Mouse (Mus musculus) intestine, embryonic 15.5 days (tissue): ENCODE data around the gene Clp1. TPM values are rescaled to one million over a fixed set of nuclear protein-coding genes. Genes with fewer than 3 reads are reported as not detected.

Source experiments
- ATAC-seq: fragments of 200-750 bp; cut with Nextera tagmentation; 2 replicates; pipeline ENCODE4 v1.8.0; 2017; ENCODE audit warnings: moderate TSS enrichment, moderate library complexity
- H3K27ac ChIP-seq: fragments of 300-500 bp; sonication (generic); 2 replicates; pipeline ENCODE4 v1.5.1; 2015; ENCODE audit warnings: mild to moderate bottlenecking, inconsistent platforms
- H3K27me3 ChIP-seq: fragments of 300-500 bp; sonication (generic); replicated peaks from 2 replicates; pipeline ENCODE4 v1.6.1; 2015; ENCODE audit warnings: inconsistent platforms
- H3K36me3 ChIP-seq: fragments of 300-500 bp; sonication (generic); 2 replicates; pipeline ENCODE4 v1.6.1; 2015; ENCODE audit warnings: inconsistent platforms
- H3K4me1 ChIP-seq: fragments of 300-500 bp; sonication (generic); replicated peaks from 2 replicates; pipeline ENCODE4 v1.6.1; 2015; ENCODE audit warnings: inconsistent platforms
- H3K4me2 ChIP-seq: fragments of 300-500 bp; sonication (generic); replicated peaks from 2 replicates; pipeline ENCODE4 v1.6.1; 2015; ENCODE audit warnings: mild to moderate bottlenecking, inconsistent platforms
- H3K4me3 ChIP-seq: fragments of 300-500 bp; sonication (generic); replicated peaks from 2 replicates; pipeline ENCODE4 v1.5.1; 2015; ENCODE audit warnings: inconsistent platforms
- H3K9ac ChIP-seq: fragments of 300-500 bp; sonication (generic); 2 replicates; pipeline ENCODE4 v1.6.1; 2015; ENCODE audit warnings: inconsistent platforms
- H3K9me3 ChIP-seq: fragments of 300-500 bp; sonication (generic); 2 replicates; pipeline ENCODE4 v1.6.1; 2016; ENCODE audit warnings: inconsistent platforms
- WGBS: fragments of 180-500 bp; shearing (Covaris S2); methylation state at CpG from one replicate; pipeline ENCODE4 v1.1.7; 2015; 5-methylcytosine and 5-hydroxymethylcytosine counted together
- polyA plus RNA-seq: library from polyadenylated mRNA; unstranded; fragments of >200 nt; fragmentation: Nextera tagmentation; extraction: Ambion mirVana; gene quantifications from 2 replicates; pipeline ENCODE4 v1.2.1, GENCODE M21; 2015

Clp1 gene
- polyA plus RNA-seq, 1 experiment from 2014 or later = 26.7 TPM

GRCm38 (mm10) chr2:84721182-84721581 is 6.0 kb downstream of the Clp1 start:
- H3K36me3 ChIP-seq = peaks cover 3% of the 10 kb centered on the region; the same call in 1 of the 2 replicates
- no peak overlapping the region for H3K27ac ChIP-seq
- no peak overlapping the region for H3K4me2 ChIP-seq
- H3K4me3 ChIP-seq = no peak overlapping the region
- ATAC-seq = no peak
- peaks cover 7% of the 10 kb centered on the region for H3K4me1 ChIP-seq
- H3K9me3 ChIP-seq = no peaks in the 10 kb centered on the region
- no peak overlapping the region for H3K9ac ChIP-seq
- WGBS = 79% methylated on average over 3 of the region's 3 CpGs
- no peaks in the 10 kb centered on the region for H3K27me3 ChIP-seq

DNA sequence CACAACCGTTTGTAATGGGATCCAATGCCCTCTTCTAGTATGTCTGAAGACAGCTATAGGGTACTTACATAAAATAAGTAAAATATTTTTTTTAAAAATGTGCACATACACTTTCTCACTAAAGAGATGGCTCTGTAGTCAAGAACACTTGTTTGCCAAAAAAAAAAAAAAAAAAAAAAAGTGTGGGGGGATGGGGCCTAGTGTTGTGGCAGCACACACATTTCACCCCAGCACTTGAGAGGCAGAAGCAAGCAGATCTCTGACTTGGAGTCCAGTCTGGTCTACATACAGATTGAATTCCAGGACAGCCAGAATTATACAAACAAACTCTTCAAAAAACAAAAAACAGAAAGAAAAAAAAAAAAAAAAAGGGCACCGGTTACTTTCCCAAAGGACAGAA is 6.4 kb downstream of the Clp1 start:
- Histone ChIP-seq H3K9ac (no peak overlapping the region), H3K27me3 (no peaks in the 10 kb centered on the region), H3K4me2 (no peak overlapping the region), H3K36me3 (peaks cover 3% of the 10 kb centered on the region; the same call in 1 of the 2 replicates), H3K4me1 (0 out of 2 replicates have a peak, but pooled peaks cover 4% of the 10 kb centered on the region), H3K4me3 (no peak overlapping the region), H3K9me3 (no peaks in the 10 kb centered on the region), H3K27ac (no peak overlapping the region)
- no peak for ATAC-seq
- 93% methylated on average over 2 of the region's 2 CpGs for WGBS

GRCm38 (mm10) chr2:84717357-84717756 is 9.8 kb downstream of the Clp1 start:
- 92% methylated on average over 4 of the region's 4 CpGs for WGBS
- H3K36me3 ChIP-seq = no peaks in the 10 kb centered on the region
- H3K9ac ChIP-seq = no peak overlapping the region
- H3K4me1 ChIP-seq = no peaks in the 10 kb centered on the region; the same call in 1 of the 2 replicates
- no peak overlapping the region for H3K4me3 ChIP-seq
- H3K9me3 ChIP-seq = no peaks in the 10 kb centered on the region
- H3K4me2 ChIP-seq = no peak overlapping the region
- ATAC-seq = no peak
- no peak overlapping the region for H3K27ac ChIP-seq
- no peaks in the 10 kb centered on the region for H3K27me3 ChIP-seq

GRCm38 (mm10) chr2:84716423-84717355 is 10.5 kb downstream of the Clp1 start:
- Histone ChIP-seq H3K36me3 (no peaks in the 10 kb centered on the region), H3K27me3 (no peaks in the 10 kb centered on the region), H3K9me3 (no peaks in the 10 kb centered on the region), H3K4me3 (peak overlapping the region; percentile 98), H3K4me1 (no peaks in the 10 kb centered on the region; the same call in 1 of the 2 replicates), H3K27ac (peak overlapping the region; percentile 93; the same call in 1 of the 2 replicates), H3K4me2 (peak overlapping the region; percentile 82), H3K9ac (peak overlapping the region; percentile 68)
- no peak for ATAC-seq
- 30% methylated on average over 9 of the region's 9 CpGs for WGBS

- H3K9me3 ChIP-seq = no peaks in the 10 kb centered on the region
- WGBS = under 1% methylated on average over 33 of the region's 33 CpGs
- H3K36me3 ChIP-seq = no peaks in the 10 kb centered on the region
- H3K9ac ChIP-seq = peak overlapping the region; percentile 68
- H3K27me3 ChIP-seq = no peaks in the 10 kb centered on the region
- peak; percentile 96 for ATAC-seq
- peak overlapping the region; percentile 98 for H3K4me3 ChIP-seq
- peak overlapping the region; percentile 100 for H3K27ac ChIP-seq
- peak overlapping the region; percentile 82 for H3K4me2 ChIP-seq
- H3K4me1 ChIP-seq = no peaks in the 10 kb centered on the region; the same call in 1 of the 2 replicates
Measured at GRCm38 (mm10) chr2:84715562-84716361, 11.4 kb downstream of the Clp1 start.

DNA sequence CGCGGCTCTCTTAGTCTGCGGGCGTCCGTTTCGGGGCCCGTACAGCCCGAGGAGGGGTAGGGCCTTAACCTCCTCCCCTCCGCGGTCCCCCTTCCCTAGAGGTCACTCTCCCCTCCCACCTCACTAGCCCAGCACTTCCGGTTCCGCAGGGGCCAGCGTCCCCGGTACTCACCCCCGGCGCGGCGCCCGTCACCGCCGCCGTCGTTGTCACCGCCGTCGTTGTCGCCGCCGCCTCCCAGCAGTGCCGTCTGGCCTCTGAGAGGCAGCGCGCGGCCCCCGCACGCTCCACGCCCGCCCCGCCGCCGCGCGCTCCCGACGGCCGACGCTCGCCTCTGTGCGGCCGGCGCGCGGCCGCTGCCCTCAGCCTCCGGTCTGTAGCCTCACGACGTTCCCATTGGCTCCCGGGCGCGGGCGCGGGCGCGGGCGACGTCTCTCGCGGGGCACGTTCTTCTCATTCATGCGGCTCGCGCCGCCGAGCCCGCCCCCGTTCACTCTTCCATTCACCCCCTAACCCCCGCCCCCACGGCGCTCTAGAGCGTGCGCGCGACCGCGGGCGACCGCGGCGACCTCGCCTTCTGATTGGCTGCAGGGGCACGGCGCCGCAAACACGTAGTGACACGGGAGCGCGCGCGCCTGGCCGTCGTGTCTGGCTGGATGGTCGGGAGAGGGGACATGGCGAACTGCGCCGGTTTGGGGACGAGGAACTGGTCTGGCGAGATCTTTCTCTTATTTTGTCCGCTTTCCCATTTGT is 12.2 kb downstream of the Clp1 start, which contains the start of gene Zdhhc5:
TSS of gene Zdhhc5 (minus strand) at position 370 of the 751 bp plus-strand sequence.
- Histone ChIP-seq H3K9ac (peak within 1 kb of the TSS; percentile 91), H3K36me3 (peaks cover 3% of the 10 kb centered on the region), H3K27ac (peak within 1 kb of the TSS; percentile 100), H3K9me3 (no peaks in the 10 kb centered on the region), H3K4me1 (no peaks in the 10 kb centered on the region; the same call in 1 of the 2 replicates), H3K4me3 (peak within 1 kb of the TSS; percentile 98), H3K27me3 (no peaks in the 10 kb centered on the region), H3K4me2 (peak within 1 kb of the TSS; percentile 82)
- under 1% methylated on average over 104 of the region's 107 CpGs for WGBS
- peak; percentile 96 for ATAC-seq

GRCm38 (mm10) chr2:84714422-84714810 is 12.7 kb downstream of the Clp1 start:
- peaks cover 6% of the 10 kb centered on the region for H3K36me3 ChIP-seq
- H3K27me3 ChIP-seq = no peaks in the 10 kb centered on the region
- no peaks in the 10 kb centered on the region for H3K9me3 ChIP-seq
- no peaks in the 10 kb centered on the region; the same call in 1 of the 2 replicates for H3K4me1 ChIP-seq
- peak overlapping the region; percentile 100 for H3K27ac ChIP-seq
- WGBS = 0% methylated on average over 26 of the region's 26 CpGs
- H3K9ac ChIP-seq = peak overlapping the region; percentile 91
- H3K4me3 ChIP-seq = peak overlapping the region; percentile 98
- peak overlapping the region; percentile 60 for H3K4me2 ChIP-seq
- no peak for ATAC-seq

DNA sequence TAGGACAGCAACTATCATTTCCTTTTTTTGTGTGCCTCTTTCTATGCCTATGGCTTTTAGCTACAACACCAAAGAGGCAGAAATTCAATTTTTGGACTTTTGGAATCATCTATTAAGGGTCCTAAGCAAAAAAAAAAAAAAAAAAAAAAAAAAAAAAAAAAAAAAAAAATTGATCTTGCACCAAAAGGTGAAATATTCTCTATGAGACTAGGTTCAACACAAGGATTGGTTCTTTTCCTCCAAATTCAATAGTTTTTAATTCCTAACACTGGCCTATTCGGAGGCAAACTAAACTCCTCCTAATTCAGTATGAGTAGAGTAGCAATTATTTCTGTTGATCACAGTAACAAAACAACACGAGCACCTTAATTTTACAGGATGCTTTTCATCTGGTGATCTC is 15.3 kb downstream of the Clp1 start:
- no peak overlapping the region for H3K27ac ChIP-seq
- 90% methylated on average over 2 of the region's 2 CpGs for WGBS
- H3K9ac ChIP-seq = no peak overlapping the region
- no peak overlapping the region for H3K4me3 ChIP-seq
- H3K4me1 ChIP-seq = no peaks in the 10 kb centered on the region; the same call in 1 of the 2 replicates
- peaks cover 6% of the 10 kb centered on the region for H3K36me3 ChIP-seq
- no peak for ATAC-seq
- no peak overlapping the region for H3K4me2 ChIP-seq
- no peaks in the 10 kb centered on the region for H3K27me3 ChIP-seq
- H3K9me3 ChIP-seq = no peaks in the 10 kb centered on the region

GRCm38 (mm10) chr2:84707523-84707922 is 19.6 kb downstream of the Clp1 start:
- H3K4me3 ChIP-seq = no peak overlapping the region
- no peak for ATAC-seq
- no peaks in the 10 kb centered on the region for H3K9me3 ChIP-seq
- 0 out of 2 replicates have a peak, but pooled peaks cover 2% of the 10 kb centered on the region for H3K4me1 ChIP-seq
- H3K27ac ChIP-seq = no peak overlapping the region
- WGBS = 49% methylated on average over 1 of the region's 1 CpGs
- no peaks in the 10 kb centered on the region for H3K27me3 ChIP-seq
- H3K36me3 ChIP-seq = peaks cover 6% of the 10 kb centered on the region
- H3K9ac ChIP-seq = no peak overlapping the region
- no peak overlapping the region for H3K4me2 ChIP-seq

GRCm38 (mm10) chr2:84705295-84705694 is 21.9 kb downstream of the Clp1 start:
- 82% methylated on average over 1 of the region's 1 CpGs for WGBS
- Histone ChIP-seq H3K4me1 (0 out of 2 replicates have a peak, but pooled peaks cover 2% of the 10 kb centered on the region), H3K27ac (peak overlapping the region; percentile 44; the same call in 1 of the 2 replicates), H3K27me3 (no peaks in the 10 kb centered on the region), H3K36me3 (peaks cover 5% of the 10 kb centered on the region), H3K4me2 (no peak overlapping the region), H3K4me3 (no peak overlapping the region), H3K9ac (no peak overlapping the region), H3K9me3 (no peaks in the 10 kb centered on the region)
- peak; percentile 59; the same call in 1 of the 2 replicates for ATAC-seq

GRCm38 (mm10) chr2:84704329-84704728 is 22.8 kb downstream of the Clp1 start:
- H3K9me3 ChIP-seq = no peaks in the 10 kb centered on the region
- H3K27ac ChIP-seq = peak overlapping the region; percentile 54; the same call in 1 of the 2 replicates
- H3K4me1 ChIP-seq = 0 out of 2 replicates have a peak, but pooled peaks cover 2% of the 10 kb centered on the region
- H3K4me3 ChIP-seq = no peak overlapping the region
- H3K27me3 ChIP-seq = no peaks in the 10 kb centered on the region
- H3K4me2 ChIP-seq = no peak overlapping the region
- H3K36me3 ChIP-seq = peaks cover 2% of the 10 kb centered on the region; the same call in 1 of the 2 replicates
- peak; percentile 59; the same call in 1 of the 2 replicates for ATAC-seq
- H3K9ac ChIP-seq = no peak overlapping the region
- WGBS = 78% methylated on average over 5 of the region's 5 CpGs
